In genomic region chr9:9196046-9196445, GRCm38 (mm10) we compare ENCODE assay signal across 19 mouse cellular contexts. TPM values are rescaled to one million over a fixed set of nuclear protein-coding genes. Genes with fewer than 3 reads are reported as not detected.
DNase-seq lines count a peak whose midpoint lies in the region; ATAC-seq lines count a peak whose summit lies in the region.
"Had no signal": no experiment of that assay in that cellular context is flagged by ENCODE, and none has a peak within 500 bp of the region (broad histone marks: within the 10 kb centered on the region; RNA-seq: fewer than 3 reads in every experiment).

No protein-coding gene starts in this region.

- H3K9me3 ChIP-seq in embryonic facial prominence, embryonic 14.5 days (ENCODE audit: control insufficient read depth, low read length), result no peaks in the 10 kb centered on the region
- H3K9me3 ChIP-seq in embryonic facial prominence, embryonic 10.5 days, result no peaks in the 10 kb centered on the region
- H3K9me3 ChIP-seq in kidney, embryonic 16.5 days (ENCODE audit: low read length), result no peaks in the 10 kb centered on the region
- H3K9me3 ChIP-seq in neural tube, embryonic 14.5 days (ENCODE audit: control insufficient read depth, low read length), result no peaks in the 10 kb centered on the region
- H3K9me3 ChIP-seq in neural tube, embryonic 15.5 days (replicated peaks), result no peaks in the 10 kb centered on the region
- H3K9me3 ChIP-seq: embryonic facial prominence, embryonic 13.5 days; limb, embryonic 15.5 days; neural tube, embryonic 12.5 days had no signal

- no peaks in the 10 kb centered on the region for H3K27me3 ChIP-seq in embryonic facial prominence, embryonic 14.5 days (replicated peaks; ENCODE audit: control insufficient read depth, insufficient read depth, low read length)
- H3K27me3 ChIP-seq in embryonic facial prominence, embryonic 10.5 days (replicated peaks; ENCODE audit: low read depth, poor library complexity, severe bottlenecking), result no peaks in the 10 kb centered on the region
- H3K27me3 ChIP-seq in kidney, embryonic 16.5 days (ENCODE audit: insufficient read depth, low read length), result no peaks in the 10 kb centered on the region
- no peaks in the 10 kb centered on the region for H3K27me3 ChIP-seq in neural tube, embryonic 14.5 days (ENCODE audit: control insufficient read depth, insufficient read depth, low read length)
- H3K27me3 ChIP-seq in neural tube, embryonic 15.5 days (replicated peaks), result no peaks in the 10 kb centered on the region
- H3K27me3 ChIP-seq: embryonic facial prominence, embryonic 13.5 days; limb, embryonic 15.5 days; neural tube, embryonic 12.5 days had no signal

- H3K4me1 ChIP-seq in embryonic facial prominence, embryonic 14.5 days (ENCODE audit: control insufficient read depth, insufficient read depth, low read length), result peaks cover 13% of the 10 kb centered on the region
- peaks cover 30% of the 10 kb centered on the region for H3K4me1 ChIP-seq in embryonic facial prominence, embryonic 10.5 days
- peaks cover 8% of the 10 kb centered on the region; the same call in 1 of the 2 replicates for H3K4me1 ChIP-seq in kidney, embryonic 16.5 days (ENCODE audit: insufficient read depth, low read length)
- H3K4me1 ChIP-seq in neural tube, embryonic 14.5 days (ENCODE audit: control insufficient read depth, insufficient read depth, low read length), result no peaks in the 10 kb centered on the region
- H3K4me1 ChIP-seq in neural tube, embryonic 15.5 days, result no peaks in the 10 kb centered on the region

- DNase-seq in embryonic facial prominence, embryonic 14.5 days (ENCODE audit: low spot score), result peak; percentile 47
- no peak for DNase-seq in embryonic facial prominence, embryonic 10.5 days (ENCODE audit: low spot score)
- DNase-seq in kidney, postnatal 36 days, result peak; percentile 35 to 44
- DNase-seq in fibroblast of lung, adult 2 months (ENCODE audit: low read depth), result peak; percentile 36
- no peak for DNase-seq in retina, embryonic 14.5 days (ENCODE audit: low spot score)
- DNase-seq: adrenal gland, postnatal 36 days; cerebellum, adult 11-12 months; gastrocnemius, adult 2 months; heart, postnatal 4 days; layer of hippocampus, adult 9-11 months; lung, postnatal 4 days had no signal

- no peak for ATAC-seq in embryonic facial prominence, embryonic 14.5 days (ENCODE audit: low read depth)
- ATAC-seq in kidney, embryonic 16.5 days (ENCODE audit: low FRiP score, low TSS enrichment), result no peak
- peak; percentile 44; the same call in 1 of the 2 replicates for ATAC-seq in neural tube, embryonic 14.5 days (ENCODE audit: low read depth)
- no peak for ATAC-seq in neural tube, embryonic 15.5 days (ENCODE audit: low FRiP score)
- ATAC-seq: forebrain, embryonic 14.5 days; intestine, postnatal 0 days had no signal

- H3K9ac ChIP-seq in embryonic facial prominence, embryonic 14.5 days (ENCODE audit: low read depth, low read length), result no peak overlapping the region
- no peak overlapping the region for H3K9ac ChIP-seq in kidney, embryonic 16.5 days (replicated peaks; ENCODE audit: low read length)
- no peak overlapping the region for H3K9ac ChIP-seq in neural tube, embryonic 14.5 days (replicated peaks; ENCODE audit: low read depth, low read length)
- no peak overlapping the region for H3K9ac ChIP-seq in neural tube, embryonic 15.5 days (replicated peaks)
- H3K9ac ChIP-seq: embryonic facial prominence, embryonic 13.5 days; limb, embryonic 15.5 days; neural tube, embryonic 12.5 days had no signal

- H3K4me2 ChIP-seq in embryonic facial prominence, embryonic 14.5 days (ENCODE audit: low read depth, low read length), result no peak overlapping the region
- no peak overlapping the region for H3K4me2 ChIP-seq in kidney, embryonic 16.5 days (replicated peaks; ENCODE audit: low read depth, low read length)
- H3K4me2 ChIP-seq in neural tube, embryonic 14.5 days (ENCODE audit: low read depth, low read length), result no peak overlapping the region
- no peak overlapping the region for H3K4me2 ChIP-seq in neural tube, embryonic 15.5 days
- H3K4me2 ChIP-seq: embryonic facial prominence, embryonic 13.5 days; limb, embryonic 15.5 days; neural tube, embryonic 12.5 days had no signal

- no peak overlapping the region for H3K27ac ChIP-seq in embryonic facial prominence, embryonic 14.5 days (replicated peaks; ENCODE audit: low read depth, low read length)
- H3K27ac ChIP-seq in embryonic facial prominence, embryonic 10.5 days (replicated peaks), result no peak overlapping the region
- H3K27ac ChIP-seq in kidney, embryonic 16.5 days (ENCODE audit: low read length), result no peak overlapping the region
- H3K27ac ChIP-seq in neural tube, embryonic 14.5 days (ENCODE audit: low read depth, low read length), result no peak overlapping the region
- H3K27ac ChIP-seq in neural tube, embryonic 15.5 days (replicated peaks), result no peak overlapping the region
- H3K27ac ChIP-seq: embryonic facial prominence, embryonic 13.5 days; gastrocnemius, adult 2 months; limb, embryonic 15.5 days; neural tube, embryonic 12.5 days had no signal

- no peak overlapping the region for H3K4me3 ChIP-seq in embryonic facial prominence, embryonic 14.5 days (ENCODE audit: low read depth, low read length)
- H3K4me3 ChIP-seq in embryonic facial prominence, embryonic 10.5 days, result no peak overlapping the region
- no peak overlapping the region for H3K4me3 ChIP-seq in kidney, embryonic 16.5 days (ENCODE audit: low read length)
- H3K4me3 ChIP-seq in neural tube, embryonic 14.5 days (ENCODE audit: low read depth, low read length), result no peak overlapping the region
- H3K4me3 ChIP-seq in neural tube, embryonic 15.5 days (replicated peaks), result no peak overlapping the region
- H3K4me3 ChIP-seq: embryonic facial prominence, embryonic 13.5 days; gastrocnemius, adult 2 months; limb, embryonic 15.5 days; neural tube, embryonic 12.5 days had no signal

- H3K36me3 ChIP-seq in embryonic facial prominence, embryonic 14.5 days (ENCODE audit: control insufficient read depth, insufficient read depth, low read length), result no peaks in the 10 kb centered on the region
- H3K36me3 ChIP-seq in embryonic facial prominence, embryonic 10.5 days (replicated peaks), result 0 out of 2 replicates have a peak, but pooled peaks cover 3% of the 10 kb centered on the region
- no peaks in the 10 kb centered on the region for H3K36me3 ChIP-seq in kidney, embryonic 16.5 days (ENCODE audit: insufficient read depth, low read length)
- H3K36me3 ChIP-seq in neural tube, embryonic 14.5 days (ENCODE audit: control insufficient read depth, insufficient read depth, low read length), result no peaks in the 10 kb centered on the region
- H3K36me3 ChIP-seq in neural tube, embryonic 15.5 days, result no peaks in the 10 kb centered on the region
- H3K36me3 ChIP-seq: embryonic facial prominence, embryonic 13.5 days; limb, embryonic 15.5 days; neural tube, embryonic 12.5 days had no signal

RNA-seq across cellular contexts. Expression of gene Arhgap42, which starts 42.9 kb away (rescaled TPM):
- polyA plus RNA-seq in embryonic facial prominence, embryonic 14.5 days (2014; fragmentation: Nextera tagmentation; extraction: Ambion mirVana), result 28.8 and 38.5 TPM in 2 replicates
- 35.8 and 36.7 TPM in 2 replicates for polyA plus RNA-seq in embryonic facial prominence, embryonic 10.5 days (2016; fragmentation: Nextera tagmentation; extraction: Ambion mirVana)
- polyA plus RNA-seq in kidney, embryonic 16.5 days (2015; fragmentation: Nextera tagmentation; extraction: Ambion mirVana), result 35.3 and 42.3 TPM in 2 replicates
- polyA plus RNA-seq in neural tube, embryonic 14.5 days (2014; fragmentation: Nextera tagmentation; extraction: Ambion mirVana), result 14.2 and 16.9 TPM in 2 replicates
- polyA plus RNA-seq in neural tube, embryonic 15.5 days (2015; fragmentation: Nextera tagmentation; extraction: Ambion mirVana), result 17.0 and 21.0 TPM in 2 replicates

Comparison
In these comparisons a context has a peak if more than half of its experiments do, and no peak if none do; other contexts are left out.
1. DNase-seq: peak in embryonic facial prominence, embryonic 14.5 days (single experiment), kidney, postnatal 36 days (2 of 2) and fibroblast of lung, adult 2 months (single experiment); none in embryonic facial prominence, embryonic 10.5 days (single experiment) and retina, embryonic 14.5 days (single experiment).